Mouse (Mus musculus): ENCODE results near the gene Crispld2. TPM values are rescaled to one million over a fixed set of nuclear protein-coding genes. Genes with fewer than 3 reads are reported as not detected.
A peak's percentile ranks its signal among the peaks of the same experiment; 100 is the strongest.

Gene Crispld2
- total RNA-seq, 1 experiment from 2014 or later, result 11.5 TPM

DNA sequence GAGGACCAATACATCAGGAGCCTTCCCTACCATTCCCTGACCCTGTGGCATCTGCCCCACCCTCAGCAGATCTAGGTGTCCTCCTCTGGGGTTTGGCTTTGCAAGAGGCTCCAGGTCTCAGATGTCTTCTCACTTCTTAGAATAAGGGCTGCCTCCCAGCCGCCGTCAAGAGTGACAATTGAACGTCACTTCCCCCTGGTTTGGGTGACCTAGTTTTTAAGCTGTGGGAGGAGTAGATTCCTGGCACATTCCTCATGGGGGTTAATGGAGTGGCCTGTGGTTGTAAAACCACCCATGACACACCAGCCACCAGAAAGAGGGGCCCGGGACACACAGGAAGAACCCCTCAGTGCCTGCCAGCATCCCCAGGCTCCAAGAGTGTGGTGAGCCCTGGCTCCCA lies 58.8 kb downstream of the Crispld2 start:
- no peak for ATAC-seq (ENCODE audit: extremely low read depth, insufficient number of reproducible peaks, low FRiP score, poor library complexity, severe bottlenecking)

GRCm38 (mm10) chr8:120051908-120052307 lies 59.7 kb downstream of the Crispld2 start:
- no peak for ATAC-seq (ENCODE audit: extremely low read depth, insufficient number of reproducible peaks, low FRiP score, poor library complexity, severe bottlenecking)

- ATAC-seq (ENCODE audit: extremely low read depth, insufficient number of reproducible peaks, low FRiP score, poor library complexity, severe bottlenecking), result no peak
Observed at GRCm38 (mm10) chr8:120052318-120052717, 60.1 kb downstream of the Crispld2 start.

GRCm38 (mm10) chr8:120054833-120055232 lies 62.6 kb downstream of the Crispld2 start:
- ATAC-seq (ENCODE audit: extremely low read depth, insufficient number of reproducible peaks, low FRiP score, poor library complexity, severe bottlenecking), result no peak

GRCm38 (mm10) chr8:120057078-120057477 lies 64.8 kb downstream of the Crispld2 start:
- ATAC-seq (ENCODE audit: extremely low read depth, insufficient number of reproducible peaks, low FRiP score, poor library complexity, severe bottlenecking), result no peak

- no peak for ATAC-seq (ENCODE audit: extremely low read depth, insufficient number of reproducible peaks, low FRiP score, poor library complexity, severe bottlenecking)
Observed at GRCm38 (mm10) chr8:120062742-120063141, 70.5 kb downstream of the Crispld2 start.

GRCm38 (mm10) chr8:120063326-120063725 lies 71.1 kb downstream of the Crispld2 start:
- no peak for ATAC-seq (ENCODE audit: extremely low read depth, insufficient number of reproducible peaks, low FRiP score, poor library complexity, severe bottlenecking)

DNA sequence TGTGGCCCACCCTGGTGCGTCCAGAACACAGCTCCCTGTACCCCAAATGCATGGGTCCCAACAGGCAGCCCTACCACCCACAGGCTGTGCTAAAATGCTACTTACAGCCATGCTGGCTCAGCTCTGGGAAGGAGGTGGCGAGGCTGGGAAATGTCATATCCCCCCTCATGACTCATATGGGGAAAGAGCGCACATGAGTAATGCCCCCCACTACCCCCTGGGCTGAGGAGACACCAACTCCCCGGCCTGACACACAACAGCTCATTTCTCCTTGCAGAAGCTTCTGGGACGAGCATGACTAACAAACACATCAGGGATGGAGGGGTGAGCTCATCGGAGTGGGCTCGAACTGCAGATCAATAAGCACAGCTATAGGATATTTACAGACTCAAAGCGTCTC lies 73.4 kb downstream of the Crispld2 start:
- no peak for ATAC-seq (ENCODE audit: extremely low read depth, insufficient number of reproducible peaks, low FRiP score, poor library complexity, severe bottlenecking)

DNA sequence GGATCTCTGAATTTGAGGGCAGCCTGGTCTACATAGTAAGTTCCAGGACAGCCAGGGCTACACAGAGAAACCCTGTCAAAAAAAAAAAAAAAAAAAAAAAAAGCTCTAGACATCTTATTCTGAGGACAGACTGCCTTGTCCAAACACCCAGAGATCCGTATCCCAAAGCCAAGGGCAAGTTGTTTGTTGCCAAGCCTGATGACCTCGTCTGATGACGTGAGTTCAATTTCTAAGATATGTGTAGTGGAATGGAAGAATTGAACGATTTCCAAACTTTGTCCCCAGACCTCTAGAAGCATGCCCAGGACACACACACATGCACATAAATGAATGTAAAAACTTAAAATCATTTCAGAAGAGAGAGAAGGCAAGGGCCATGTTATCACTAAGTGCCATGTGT lies 74.0 kb downstream of the Crispld2 start:
- no peak for ATAC-seq (ENCODE audit: extremely low read depth, insufficient number of reproducible peaks, low FRiP score, poor library complexity, severe bottlenecking)

- ATAC-seq (ENCODE audit: extremely low read depth, insufficient number of reproducible peaks, low FRiP score, poor library complexity, severe bottlenecking), result no peak
Observed at GRCm38 (mm10) chr8:120067936-120068668, 75.9 kb downstream of the Crispld2 start.

DNA sequence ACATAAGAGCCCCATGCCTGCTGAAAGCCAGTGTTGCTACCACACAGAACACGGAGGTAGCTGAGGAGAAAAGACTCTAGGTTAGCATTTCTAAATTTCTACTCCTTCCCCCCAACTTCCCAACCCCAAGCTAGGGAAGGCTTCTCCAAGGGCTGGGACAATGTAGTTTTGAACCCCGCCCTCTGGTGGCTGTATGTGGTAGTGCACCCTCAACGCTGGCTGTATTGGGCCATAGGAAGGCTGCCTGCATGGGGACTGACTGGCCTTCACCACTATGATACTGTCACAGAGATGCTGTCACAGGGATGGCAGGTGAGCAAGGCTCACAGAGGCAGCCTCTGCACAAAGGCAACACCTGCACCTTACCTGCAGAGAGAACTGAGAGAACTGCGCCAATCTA lies 79.4 kb downstream of the Crispld2 start:
- peak; percentile 67 for ATAC-seq (ENCODE audit: extremely low read depth, insufficient number of reproducible peaks, low FRiP score, poor library complexity, severe bottlenecking)

- ATAC-seq (ENCODE audit: extremely low read depth, insufficient number of reproducible peaks, low FRiP score, poor library complexity, severe bottlenecking), result no peak
Observed at GRCm38 (mm10) chr8:120072259-120072658, 80.0 kb downstream of the Crispld2 start.

GRCm38 (mm10) chr8:120072827-120073226 lies 80.6 kb downstream of the Crispld2 start:
- no peak for ATAC-seq (ENCODE audit: extremely low read depth, insufficient number of reproducible peaks, low FRiP score, poor library complexity, severe bottlenecking)

DNA sequence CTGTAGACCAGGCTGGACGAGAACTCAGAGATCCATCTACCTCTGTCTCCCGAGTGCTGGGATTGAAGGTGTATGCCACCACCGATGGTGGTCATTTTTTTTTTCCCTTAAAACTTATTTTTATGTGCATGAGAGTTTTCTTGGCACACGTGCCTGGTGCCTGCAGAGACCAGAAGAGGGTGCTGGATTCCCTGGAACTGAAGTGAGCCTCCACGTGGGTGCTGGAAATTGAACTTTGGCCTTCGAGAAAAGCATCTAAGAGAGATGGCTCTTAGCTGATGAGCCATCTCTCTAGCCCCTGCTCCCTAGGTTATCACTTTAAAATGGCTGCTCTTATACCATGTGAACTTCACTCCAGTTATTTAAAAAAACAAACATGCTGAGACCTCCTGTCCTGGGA lies 82.3 kb downstream of the Crispld2 start:
- no peak for ATAC-seq (ENCODE audit: extremely low read depth, insufficient number of reproducible peaks, low FRiP score, poor library complexity, severe bottlenecking)

- no peak for ATAC-seq (ENCODE audit: extremely low read depth, insufficient number of reproducible peaks, low FRiP score, poor library complexity, severe bottlenecking)
Observed at GRCm38 (mm10) chr8:120075347-120075746, 83.1 kb downstream of the Crispld2 start.

DNA sequence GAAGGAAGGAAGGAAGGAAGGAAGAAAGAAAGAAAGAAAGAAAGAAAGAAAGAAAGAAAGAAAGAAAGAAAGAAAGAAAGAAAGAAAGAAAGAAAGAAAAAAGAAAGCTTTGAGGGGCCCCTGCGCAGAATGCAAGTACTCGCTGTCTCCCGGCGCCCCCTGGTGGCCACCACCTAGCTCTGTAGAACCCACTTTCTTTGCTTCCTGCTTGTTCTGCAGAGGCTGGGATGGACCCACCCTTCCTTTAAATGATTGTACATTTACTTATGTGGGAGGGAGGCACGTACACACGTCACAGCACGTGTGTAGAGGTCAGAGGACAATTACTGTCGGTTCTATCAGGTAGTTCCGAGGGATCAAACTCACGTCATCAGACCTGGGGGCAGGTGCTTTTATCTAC lies 85.8 kb downstream of the Crispld2 start:
- ATAC-seq (ENCODE audit: extremely low read depth, insufficient number of reproducible peaks, low FRiP score, poor library complexity, severe bottlenecking), result peak; percentile 60

- ATAC-seq (ENCODE audit: extremely low read depth, insufficient number of reproducible peaks, low FRiP score, poor library complexity, severe bottlenecking), result no peak
Observed at GRCm38 (mm10) chr8:120079361-120079760, 87.1 kb downstream of the Crispld2 start.

DNA sequence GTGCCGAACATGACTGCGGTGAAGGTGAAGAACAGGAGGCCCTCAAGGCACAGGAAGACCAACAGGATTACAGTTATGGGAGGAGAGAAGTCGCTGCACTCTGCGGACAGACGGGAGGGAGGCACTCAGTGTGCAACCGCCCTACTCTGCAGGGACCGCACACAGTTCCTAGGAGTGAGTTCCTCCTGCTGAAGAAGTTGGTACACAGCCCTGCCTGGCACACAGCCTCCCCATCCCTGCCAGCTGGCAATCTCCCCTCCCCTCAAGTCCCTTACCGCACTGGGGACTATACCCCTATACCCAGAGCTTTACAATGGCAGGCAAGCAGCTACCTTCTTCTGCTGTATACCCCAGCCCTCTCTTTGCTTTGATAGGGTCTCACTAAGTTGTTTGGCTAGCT lies 91.0 kb downstream of the Crispld2 start:
- ATAC-seq (ENCODE audit: extremely low read depth, insufficient number of reproducible peaks, low FRiP score, poor library complexity, severe bottlenecking), result no peak

DNA sequence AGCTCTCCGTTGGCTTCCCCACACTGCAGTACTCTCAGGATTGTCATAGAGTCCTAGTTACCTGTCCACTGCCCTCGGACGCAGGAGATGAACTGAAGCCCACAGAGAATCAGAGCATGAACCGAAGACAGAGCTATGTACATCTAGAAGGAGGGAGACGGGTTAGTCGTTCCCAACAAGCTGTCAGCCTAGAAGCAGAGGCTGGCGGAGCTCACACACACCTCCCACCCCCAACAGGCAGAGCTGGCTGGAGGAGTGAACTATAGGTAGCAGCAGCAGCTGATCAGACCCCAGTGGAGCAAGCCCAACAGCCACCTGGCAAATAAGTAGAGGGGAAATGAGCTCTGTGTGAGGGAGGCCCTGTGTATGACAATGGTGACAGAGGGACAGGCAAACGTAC lies 92.5 kb downstream of the Crispld2 start:
- no peak for ATAC-seq (ENCODE audit: extremely low read depth, insufficient number of reproducible peaks, low FRiP score, poor library complexity, severe bottlenecking)

DNA sequence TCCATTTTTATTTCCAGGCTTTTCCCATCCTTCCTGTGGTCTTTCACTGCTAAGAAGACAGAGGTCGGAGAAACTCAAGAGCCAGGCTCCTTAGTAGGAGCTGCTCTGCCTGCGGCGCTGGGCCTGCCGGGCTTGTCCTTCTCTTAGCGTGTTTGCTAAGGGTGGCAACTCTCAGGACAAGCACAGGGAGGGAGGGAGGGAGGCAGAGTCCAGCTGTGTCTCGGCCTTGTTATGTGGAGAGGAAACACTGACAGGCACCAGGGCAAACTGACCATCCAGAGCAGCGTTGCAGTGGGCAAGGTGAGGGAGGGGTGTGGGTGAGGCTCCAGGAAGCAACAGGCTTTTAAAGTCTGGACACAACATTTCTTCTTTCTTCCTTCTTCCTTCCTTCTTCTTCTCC lies 97.3 kb downstream of the Crispld2 start:
- ATAC-seq (ENCODE audit: extremely low read depth, insufficient number of reproducible peaks, low FRiP score, poor library complexity, severe bottlenecking), result no peak

DNA sequence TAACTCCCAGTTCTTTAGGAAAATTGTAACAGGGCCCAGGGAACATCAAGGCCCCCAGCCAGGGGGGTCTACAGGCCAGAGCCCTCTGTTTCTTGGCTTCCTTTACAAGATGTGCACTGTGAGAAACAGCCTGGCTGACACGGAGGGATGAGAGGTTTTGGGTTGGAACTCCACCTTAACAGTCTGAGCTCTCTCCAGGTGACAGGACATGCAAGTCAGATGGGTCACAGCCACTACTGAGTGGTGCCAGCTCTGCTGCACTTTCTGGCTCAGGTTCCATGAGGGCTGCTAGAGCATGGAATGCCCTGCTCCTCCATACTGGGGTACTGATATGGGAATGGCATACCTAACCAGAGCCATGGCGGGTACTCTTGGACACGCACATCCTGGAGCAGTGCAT lies 98.8 kb downstream of the Crispld2 start:
- ATAC-seq (ENCODE audit: extremely low read depth, insufficient number of reproducible peaks, low FRiP score, poor library complexity, severe bottlenecking), result no peak

Measured in neutrophil, adult 5-6 weeks (primary cell).